Mouse (Mus musculus): Measurements from ENCODE around the gene Zfp827. TPM values are rescaled to one million over a fixed set of nuclear protein-coding genes. Genes with fewer than 3 reads are reported as not detected.

The Zfp827 gene
- polyA plus RNA-seq, 1 experiment from 2014 or later, result 7.5 TPM

DNA sequence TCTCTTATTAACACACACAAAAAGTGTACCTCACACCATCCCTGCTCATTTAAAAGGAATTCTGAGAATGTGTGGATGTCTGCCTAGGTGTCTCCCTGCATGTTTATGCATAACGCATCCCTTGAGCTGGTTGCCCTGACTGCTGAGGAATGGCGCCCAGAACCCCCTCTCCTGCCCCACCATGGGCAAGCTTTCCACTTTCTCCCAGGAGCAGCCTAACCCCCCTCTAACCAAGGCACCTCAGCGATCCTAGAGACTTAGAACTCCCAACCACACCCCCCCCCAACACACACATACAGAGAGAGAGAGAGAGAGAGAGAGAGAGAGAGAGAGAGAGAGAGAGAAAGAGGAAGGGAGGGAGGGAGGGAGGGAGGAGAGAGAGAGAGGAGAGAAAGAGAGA lies 179.9 kb downstream of the Zfp827 start:
- no peak overlapping the region for H3K27ac ChIP-seq

DNA sequence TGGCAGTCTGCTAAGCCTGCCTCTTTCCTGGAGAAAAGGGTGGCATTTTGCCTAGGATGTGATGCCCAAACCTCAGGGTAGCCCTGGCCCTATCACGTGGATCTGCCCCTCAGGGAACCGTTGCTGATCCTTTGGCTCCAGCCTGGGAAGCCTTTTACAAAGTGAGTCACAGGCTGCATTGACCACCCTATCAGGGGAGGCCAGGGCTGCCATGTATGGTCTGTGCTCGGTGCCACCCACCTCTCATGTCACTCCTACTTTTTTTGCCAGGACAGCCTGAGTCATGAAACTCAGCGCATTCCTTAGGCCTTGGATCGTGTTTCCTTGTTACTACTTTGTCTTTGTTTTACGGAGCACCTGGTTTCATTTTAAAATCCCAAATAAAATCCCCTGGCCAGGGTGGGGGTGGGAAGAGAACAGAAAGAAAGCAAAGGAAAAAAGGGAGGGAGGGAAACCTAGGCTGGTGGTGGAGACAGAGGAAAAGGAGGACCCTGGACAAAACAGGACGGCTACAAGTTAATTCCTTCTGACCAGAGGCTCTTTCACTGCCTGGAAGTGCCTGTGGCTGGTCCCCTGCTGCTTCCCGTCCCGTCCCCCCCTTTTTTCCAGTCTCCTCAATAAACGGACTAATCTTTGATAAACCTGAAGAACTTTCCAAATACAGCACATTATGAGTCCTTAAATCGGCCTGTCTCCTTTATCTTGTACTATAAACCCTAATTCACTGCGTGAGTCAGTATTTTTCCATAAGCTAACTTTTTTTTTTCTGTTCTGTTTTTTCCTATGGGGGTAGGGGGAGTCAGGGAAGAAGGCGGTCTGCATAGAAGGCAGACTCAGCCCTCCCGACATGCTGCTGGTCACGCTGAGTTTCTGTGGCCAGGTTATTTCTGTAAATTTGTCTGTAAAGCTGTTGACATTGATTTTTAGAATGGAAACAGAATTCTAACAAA lies 180.7 kb downstream of the Zfp827 start:
- no peak overlapping the region for H3K4me3 ChIP-seq
- peak overlapping the region; percentile 74 for H3K4me2 ChIP-seq
- no peaks in the 10 kb centered on the region for H3K27me3 ChIP-seq
- ATAC-seq (ENCODE audit: borderline replicate concordance, extremely low read depth, low FRiP score, low TSS enrichment), result peak; percentile 66; the same call in 1 of the 2 replicates
- peaks cover 26% of the 10 kb centered on the region for H3K4me1 ChIP-seq
- H3K36me3 ChIP-seq, result no peaks in the 10 kb centered on the region
- H3K9ac ChIP-seq, result peak overlapping the region; percentile 38; the same call in 1 of the 2 replicates
- peak overlapping the region; percentile 77 for H3K27ac ChIP-seq
- H3K9me3 ChIP-seq, result no peaks in the 10 kb centered on the region
- WGBS, result 17% methylated on average over 15 of the region's 15 CpGs

More for the DNA sequence above, 179.9 kb downstream of the Zfp827 start:
- Histone ChIP-seq H3K9ac (no peak overlapping the region), H3K4me2 (no peak overlapping the region), H3K27me3 (no peaks in the 10 kb centered on the region), H3K4me3 (no peak overlapping the region), H3K9me3 (no peaks in the 10 kb centered on the region), H3K36me3 (no peaks in the 10 kb centered on the region), H3K4me1 (peaks cover 26% of the 10 kb centered on the region)
- 60% methylated on average over 3 of the region's 3 CpGs for WGBS
- ATAC-seq (ENCODE audit: borderline replicate concordance, extremely low read depth, low FRiP score, low TSS enrichment), result no peak

DNA sequence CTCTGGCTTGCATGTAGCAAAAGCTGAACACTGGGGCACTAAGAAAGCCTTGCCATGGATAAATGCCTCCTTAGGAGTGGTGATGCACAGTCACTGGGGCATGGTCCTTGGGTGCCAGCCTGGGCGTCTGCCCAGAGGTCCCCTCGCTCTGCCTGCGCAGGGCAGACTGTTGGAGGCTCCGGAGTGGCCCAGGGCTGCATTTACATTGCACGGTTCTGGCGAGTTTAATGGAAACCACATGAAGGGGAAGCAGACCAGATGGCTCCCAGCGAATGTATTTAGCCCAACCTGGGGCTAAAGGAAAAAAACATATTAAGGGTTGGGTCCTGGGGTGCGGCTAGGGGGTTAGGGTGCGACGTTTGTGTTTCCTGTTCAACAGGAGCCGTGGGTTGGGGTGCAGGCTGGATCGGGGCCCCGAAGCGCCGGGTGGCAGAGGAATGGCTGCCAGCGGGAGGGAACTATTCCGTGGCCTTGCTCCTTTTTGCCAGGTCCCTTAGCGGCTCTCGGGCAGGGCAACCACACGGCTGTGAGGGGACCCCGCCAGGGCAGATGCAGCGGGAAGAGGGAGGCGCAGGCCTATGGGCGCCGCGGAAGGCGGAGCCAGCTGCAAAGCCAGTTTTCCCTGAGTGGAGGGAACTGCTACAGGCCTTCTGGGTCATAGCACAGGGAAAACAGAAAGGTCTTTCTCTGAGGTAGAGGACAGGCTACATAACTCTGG lies 181.6 kb downstream of the Zfp827 start:
- Histone ChIP-seq H3K36me3 (no peaks in the 10 kb centered on the region), H3K27me3 (no peaks in the 10 kb centered on the region), H3K4me2 (peak overlapping the region; percentile 74), H3K27ac (peak overlapping the region; percentile 77), H3K9me3 (no peaks in the 10 kb centered on the region), H3K4me3 (peak overlapping the region; percentile 37), H3K9ac (peak overlapping the region; percentile 38), H3K4me1 (peaks cover 26% of the 10 kb centered on the region)
- 8% methylated on average over 27 of the region's 27 CpGs for WGBS
- ATAC-seq (ENCODE audit: borderline replicate concordance, extremely low read depth, low FRiP score, low TSS enrichment), result peak; percentile 82

DNA sequence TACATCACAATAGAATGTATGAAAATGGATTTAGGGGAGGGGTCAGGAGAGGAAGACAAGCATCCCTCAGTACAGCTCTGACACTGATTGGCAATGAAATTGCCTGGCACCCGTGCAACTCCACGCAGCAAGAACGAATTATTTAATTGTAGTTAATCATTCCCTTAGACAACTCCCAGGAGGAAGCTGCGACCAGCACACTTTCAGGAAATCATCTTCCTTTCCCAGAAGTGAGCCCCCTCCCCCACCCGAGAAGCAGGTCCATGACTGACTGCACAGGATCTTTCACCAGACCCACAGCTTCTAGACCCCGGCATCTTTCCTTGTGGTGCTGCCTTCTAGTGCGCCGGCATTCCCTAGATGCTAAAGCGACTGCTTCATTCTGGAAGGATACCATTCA lies 183.4 kb downstream of the Zfp827 start:
- ATAC-seq (ENCODE audit: borderline replicate concordance, extremely low read depth, low FRiP score, low TSS enrichment), result no peak
- no peak overlapping the region for H3K4me3 ChIP-seq
- H3K9me3 ChIP-seq, result no peaks in the 10 kb centered on the region
- H3K27ac ChIP-seq, result no peak overlapping the region
- no peaks in the 10 kb centered on the region for H3K36me3 ChIP-seq
- WGBS, result 63% methylated on average over 9 of the region's 9 CpGs
- no peaks in the 10 kb centered on the region for H3K27me3 ChIP-seq
- no peak overlapping the region for H3K4me2 ChIP-seq
- no peak overlapping the region for H3K9ac ChIP-seq
- peaks cover 26% of the 10 kb centered on the region for H3K4me1 ChIP-seq

DNA sequence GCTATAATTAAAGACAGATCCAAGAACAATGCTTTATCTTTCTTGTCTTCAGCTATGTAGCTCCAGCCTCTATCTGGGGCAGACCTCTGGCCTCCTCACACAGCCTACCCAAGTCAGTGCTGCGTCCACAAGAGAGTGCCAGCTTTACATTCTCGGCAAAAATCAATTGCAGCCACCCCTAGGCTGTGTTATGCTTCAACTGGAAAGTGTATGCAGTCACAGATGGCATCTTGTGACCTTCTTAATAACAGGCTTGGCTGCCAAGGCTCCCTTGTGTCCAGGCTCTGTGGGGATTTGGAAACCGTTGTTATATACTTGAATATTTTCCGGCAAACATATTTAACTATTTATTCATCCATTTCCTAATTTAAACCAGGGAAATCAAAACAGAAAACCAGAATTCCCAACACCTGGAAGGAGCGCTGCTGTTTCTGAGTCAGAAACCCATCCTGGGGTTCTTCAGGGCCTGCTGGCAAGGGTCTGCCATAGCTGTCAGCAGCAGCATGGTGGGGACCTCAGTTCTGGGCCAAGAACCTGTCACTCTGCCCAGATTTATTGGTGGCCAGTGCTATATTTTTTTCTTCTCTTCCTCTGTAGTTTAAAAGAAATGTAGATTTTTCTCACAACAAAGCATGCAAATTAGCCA lies 194.0 kb downstream of the Zfp827 start:
- no peak for ATAC-seq (ENCODE audit: borderline replicate concordance, extremely low read depth, low FRiP score, low TSS enrichment)
- H3K4me2 ChIP-seq, result no peak overlapping the region
- peaks cover 15% of the 10 kb centered on the region; the same call in 1 of the 2 replicates for H3K4me1 ChIP-seq
- H3K9ac ChIP-seq, result no peak overlapping the region
- WGBS, result 53% methylated on average over 5 of the region's 5 CpGs
- H3K27ac ChIP-seq, result no peak overlapping the region
- H3K9me3 ChIP-seq, result no peaks in the 10 kb centered on the region
- no peaks in the 10 kb centered on the region for H3K36me3 ChIP-seq
- H3K27me3 ChIP-seq, result no peaks in the 10 kb centered on the region
- H3K4me3 ChIP-seq, result no peak overlapping the region

DNA sequence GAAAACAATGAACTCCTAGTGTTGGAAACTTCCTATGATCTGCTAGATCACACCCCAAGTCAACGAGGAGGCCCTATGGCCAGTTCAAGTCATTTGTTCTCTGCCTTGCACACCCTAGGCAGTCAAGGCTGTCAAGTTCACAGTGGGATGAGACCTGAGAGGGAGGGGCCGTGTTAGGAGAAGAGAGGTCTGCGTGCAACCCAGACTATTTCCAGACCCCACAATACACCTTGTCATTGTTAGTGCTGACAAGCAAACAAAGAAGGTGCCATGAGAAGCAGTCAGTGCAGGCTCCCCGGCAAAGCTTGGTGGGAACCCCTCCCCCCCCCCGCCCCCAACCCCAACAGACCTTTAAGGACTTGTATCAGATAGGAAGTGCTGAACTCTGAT lies 194.5 kb downstream of the Zfp827 start:
- H3K9ac ChIP-seq, result no peak overlapping the region
- no peak overlapping the region for H3K4me2 ChIP-seq
- no peak overlapping the region for H3K4me3 ChIP-seq
- no peaks in the 10 kb centered on the region for H3K9me3 ChIP-seq
- no peak for ATAC-seq (ENCODE audit: borderline replicate concordance, extremely low read depth, low FRiP score, low TSS enrichment)
- peaks cover 15% of the 10 kb centered on the region; the same call in 1 of the 2 replicates for H3K4me1 ChIP-seq
- no peaks in the 10 kb centered on the region for H3K36me3 ChIP-seq
- H3K27ac ChIP-seq, result no peak overlapping the region
- H3K27me3 ChIP-seq, result no peaks in the 10 kb centered on the region
- WGBS, result 46% methylated on average over 5 of the region's 5 CpGs

DNA sequence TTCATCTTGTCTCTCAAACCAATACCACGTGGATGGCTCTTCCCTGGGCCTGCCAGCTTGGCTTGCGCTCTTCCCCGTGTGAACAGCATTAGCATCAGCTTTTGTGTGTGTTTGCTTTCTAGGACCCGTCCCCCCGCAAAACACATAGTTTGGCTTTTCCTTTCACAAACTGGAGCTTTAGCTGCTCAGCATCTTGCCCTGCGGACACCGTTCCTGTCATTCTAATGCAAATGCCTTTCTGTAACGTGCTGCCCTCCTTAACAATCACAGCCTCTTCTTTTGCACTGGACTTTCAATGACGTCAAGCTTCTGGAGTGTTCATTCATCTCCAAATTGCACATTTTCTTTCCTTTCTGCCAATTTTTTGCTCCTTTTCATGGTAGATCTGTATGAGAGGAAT lies 196.1 kb downstream of the Zfp827 start:
- no peak overlapping the region for H3K27ac ChIP-seq
- no peaks in the 10 kb centered on the region for H3K27me3 ChIP-seq
- H3K9me3 ChIP-seq, result no peaks in the 10 kb centered on the region
- no peak overlapping the region for H3K9ac ChIP-seq
- H3K36me3 ChIP-seq, result no peaks in the 10 kb centered on the region
- H3K4me3 ChIP-seq, result no peak overlapping the region
- peaks cover 15% of the 10 kb centered on the region; the same call in 1 of the 2 replicates for H3K4me1 ChIP-seq
- WGBS, result 91% methylated on average over 9 of the region's 9 CpGs
- ATAC-seq (ENCODE audit: borderline replicate concordance, extremely low read depth, low FRiP score, low TSS enrichment), result no peak
- H3K4me2 ChIP-seq, result no peak overlapping the region

DNA sequence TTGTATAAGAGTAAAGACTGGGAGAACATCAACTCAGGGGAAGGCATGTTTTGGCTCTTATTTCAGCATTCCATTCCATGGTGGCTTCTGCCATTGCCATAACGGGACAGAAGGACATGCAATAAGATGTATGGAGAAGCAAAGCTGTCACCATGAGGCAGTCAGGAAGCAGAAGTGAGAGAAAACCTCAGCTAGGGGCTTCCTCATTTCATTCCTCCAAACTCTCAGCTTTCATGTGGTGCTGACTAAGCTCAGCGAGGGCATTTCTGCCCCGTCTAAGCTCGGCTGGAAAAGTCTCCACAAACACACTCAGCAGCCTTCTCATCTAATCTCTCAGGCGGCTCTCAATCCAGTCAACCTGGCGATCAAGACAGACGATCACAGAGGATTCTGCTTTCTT lies 197.3 kb downstream of the Zfp827 start:
- Histone ChIP-seq H3K36me3 (no peaks in the 10 kb centered on the region), H3K9me3 (no peaks in the 10 kb centered on the region), H3K27me3 (no peaks in the 10 kb centered on the region), H3K4me2 (no peak overlapping the region), H3K9ac (no peak overlapping the region), H3K4me3 (no peak overlapping the region), H3K4me1 (peaks cover 15% of the 10 kb centered on the region; the same call in 1 of the 2 replicates), H3K27ac (no peak overlapping the region)
- no peak for ATAC-seq (ENCODE audit: borderline replicate concordance, extremely low read depth, low FRiP score, low TSS enrichment)
- WGBS, result 53% methylated on average over 7 of the region's 7 CpGs

DNA sequence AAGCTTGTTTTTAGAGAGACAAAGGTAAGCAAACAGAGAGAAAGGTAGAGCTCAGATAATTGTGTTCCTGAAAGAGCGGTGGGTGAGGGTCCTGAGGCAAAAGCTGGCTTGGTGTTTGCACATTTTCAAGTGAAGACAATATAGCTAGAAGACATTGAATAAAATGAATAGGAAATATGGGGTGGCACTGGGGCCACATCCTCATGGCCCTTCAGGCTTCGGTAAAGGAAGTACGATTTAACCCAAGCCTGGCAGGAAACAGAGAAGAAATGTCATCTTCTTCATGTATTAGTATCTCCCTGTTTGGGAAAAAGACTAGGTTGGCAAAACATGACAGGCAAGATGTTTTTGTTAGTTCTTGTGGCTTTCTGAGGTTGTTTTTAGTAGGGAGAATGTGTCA lies 197.8 kb downstream of the Zfp827 start:
- Histone ChIP-seq H3K4me3 (no peak overlapping the region), H3K9me3 (no peaks in the 10 kb centered on the region), H3K4me1 (peaks cover 15% of the 10 kb centered on the region; the same call in 1 of the 2 replicates), H3K36me3 (no peaks in the 10 kb centered on the region), H3K27me3 (no peaks in the 10 kb centered on the region), H3K4me2 (no peak overlapping the region), H3K27ac (no peak overlapping the region), H3K9ac (no peak overlapping the region)
- no peak for ATAC-seq (ENCODE audit: borderline replicate concordance, extremely low read depth, low FRiP score, low TSS enrichment)
- WGBS, result 75% methylated on average over 3 of the region's 3 CpGs

DNA sequence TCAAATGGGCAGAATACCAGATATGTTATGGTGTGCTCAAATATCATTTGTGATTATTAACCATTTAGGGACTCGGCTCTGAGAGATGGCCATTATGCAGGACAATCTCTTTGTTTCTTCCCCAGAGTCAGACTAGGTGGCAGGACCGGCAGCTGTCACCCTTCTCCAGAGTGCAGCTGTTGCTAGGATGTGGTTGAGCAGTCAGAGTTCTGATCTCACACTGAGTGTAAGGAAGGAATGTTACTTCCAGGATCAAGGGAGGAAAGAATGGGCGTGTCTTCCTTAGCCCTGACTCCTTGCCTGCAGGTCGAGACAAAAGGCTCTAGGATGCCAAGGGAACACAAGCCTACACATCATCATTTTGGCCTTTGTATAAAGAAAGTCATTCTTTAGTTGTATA lies 199.0 kb downstream of the Zfp827 start:
- no peak overlapping the region for H3K4me3 ChIP-seq
- ATAC-seq (ENCODE audit: borderline replicate concordance, extremely low read depth, low FRiP score, low TSS enrichment), result no peak
- H3K27ac ChIP-seq, result no peak overlapping the region
- H3K4me1 ChIP-seq, result peaks cover 13% of the 10 kb centered on the region; the same call in 1 of the 2 replicates
- H3K9ac ChIP-seq, result no peak overlapping the region
- WGBS, result 68% methylated on average over 4 of the region's 4 CpGs
- no peaks in the 10 kb centered on the region for H3K36me3 ChIP-seq
- no peaks in the 10 kb centered on the region for H3K9me3 ChIP-seq
- H3K4me2 ChIP-seq, result no peak overlapping the region
- no peaks in the 10 kb centered on the region for H3K27me3 ChIP-seq

DNA sequence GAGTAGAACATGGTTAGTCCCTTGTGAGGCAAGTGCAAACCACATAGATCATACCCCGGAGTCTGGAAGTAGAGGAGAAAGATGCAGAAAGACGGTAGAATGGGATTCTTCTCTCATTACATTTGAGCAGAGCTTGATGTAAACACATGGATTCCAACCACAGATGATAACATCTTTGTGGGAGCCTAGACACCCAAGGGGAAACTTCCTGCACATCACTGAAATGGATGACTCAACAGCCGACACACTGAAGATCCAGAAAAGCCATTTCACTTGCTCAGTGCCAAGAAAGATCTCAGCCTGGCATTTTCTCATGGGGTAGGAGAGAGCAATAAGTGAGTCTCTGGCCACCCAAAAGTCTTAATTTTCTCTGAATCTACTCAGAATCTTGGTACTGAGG lies 199.7 kb downstream of the Zfp827 start:
- 85% methylated on average over 3 of the region's 3 CpGs for WGBS

More for the DNA sequence above, 199.7 kb downstream of the Zfp827 start:
- H3K4me3 ChIP-seq, result no peak overlapping the region
- H3K4me2 ChIP-seq, result no peak overlapping the region
- H3K9ac ChIP-seq, result no peak overlapping the region
- no peaks in the 10 kb centered on the region for H3K9me3 ChIP-seq
- H3K4me1 ChIP-seq, result 0 out of 2 replicates have a peak, but pooled peaks cover 6% of the 10 kb centered on the region
- no peaks in the 10 kb centered on the region for H3K36me3 ChIP-seq
- no peaks in the 10 kb centered on the region for H3K27me3 ChIP-seq
- H3K27ac ChIP-seq, result no peak overlapping the region
- ATAC-seq (ENCODE audit: borderline replicate concordance, extremely low read depth, low FRiP score, low TSS enrichment), result no peak

Data from lung, embryonic 15.5 days (tissue).